Mouse (Mus musculus): ENCODE measurements around the gene Apba1. TPM values are rescaled to one million over a fixed set of nuclear protein-coding genes. Genes with fewer than 3 reads are reported as not detected.

Gene Apba1
- polyA plus RNA-seq, 2 experiments: 0.55 to 2.5 TPM

DNA sequence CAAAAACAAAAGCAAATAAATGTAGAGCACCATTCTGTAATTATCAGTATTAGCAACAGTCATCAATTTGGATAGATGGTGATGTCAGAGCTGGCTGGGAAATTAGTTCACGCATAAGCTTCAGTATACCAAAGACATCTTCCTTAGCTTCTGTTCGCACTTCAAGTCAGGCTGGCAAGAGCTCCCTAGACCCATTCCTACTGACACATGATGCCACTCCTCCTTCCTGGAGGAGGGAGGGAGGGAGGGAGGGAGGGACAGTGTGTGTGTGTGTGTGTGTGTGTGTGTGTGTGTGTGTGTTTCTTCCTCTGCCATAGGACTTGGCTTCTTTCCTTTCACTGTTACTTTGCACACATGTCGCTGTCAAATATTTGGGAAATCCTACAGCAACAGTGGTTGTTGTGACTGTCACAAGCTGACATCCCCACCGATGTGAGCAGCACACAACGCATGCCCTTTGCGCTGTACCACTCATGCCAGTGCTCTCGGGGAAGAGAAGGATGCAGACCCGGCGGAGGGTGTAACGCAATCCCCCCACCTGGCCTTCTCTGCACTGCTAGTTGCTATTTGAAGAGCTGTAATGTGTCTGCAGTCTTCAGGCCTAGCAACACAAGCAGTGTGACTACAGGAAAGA lies 237.2 kb downstream of the Apba1 start:
- Histone ChIP-seq H3K4me1 (ENCODE audit: control insufficient read depth, insufficient read depth, low read length) (no peaks in the 10 kb centered on the region), H3K9ac (ENCODE audit: low read depth, low read length, severe bottlenecking) (no peak overlapping the region), H3K27ac (replicated peaks; ENCODE audit: low read depth, low read length) (no peak overlapping the region), H3K27me3 (ENCODE audit: control insufficient read depth, insufficient read depth, low read length) (no peaks in the 10 kb centered on the region), H3K4me3 (replicated peaks; ENCODE audit: low read length) (no peak overlapping the region), H3K4me2 (replicated peaks; ENCODE audit: low read depth, low read length, severe bottlenecking) (no peak overlapping the region), H3K9me3 (ENCODE audit: control insufficient read depth, low read length) (no peaks in the 10 kb centered on the region), H3K36me3 (ENCODE audit: control insufficient read depth, insufficient read depth, low read length) (no peaks in the 10 kb centered on the region)
- WGBS: 78% methylated on average over 10 of the region's 10 CpGs
- DNase-seq (ENCODE audit: low spot score) (no peak), ATAC-seq (ENCODE audit: low FRiP score, low read depth) (no peak)
- no peak for TF ChIP-seq POLR2A (IDR thresholded peaks at IDR 0.05; ENCODE audit: borderline replicate concordance, extremely low read depth, insufficient read depth, insufficient read length)

Other genes with a start within 250 kb of the Apba1 start
- gene 1700028P14Rik, start 106.1 kb upstream of the Apba1 start, polyA plus RNA-seq (2012; rRNA removed): not detected in 2 replicates
- not detected in 2 replicates for gene 1700028P14Rik, start 106.1 kb upstream of the Apba1 start, polyA plus RNA-seq (2014; fragmentation: Nextera tagmentation; extraction: Ambion mirVana)
- gene Ptar1, start 71.5 kb upstream of the Apba1 start, polyA plus RNA-seq (2012; rRNA removed): 5.5 and 5.6 TPM in 2 replicates
- gene Ptar1, start 71.5 kb upstream of the Apba1 start, polyA plus RNA-seq (2014; fragmentation: Nextera tagmentation; extraction: Ambion mirVana): 5.6 and 6.1 TPM in 2 replicates